Mouse (Mus musculus): Measurements from ENCODE around the gene Mllt11.

GRCm38 (mm10) chr3:95184796-95185577 is 47.0 kb downstream of the Mllt11 start:
- TF ChIP-seq CTCF (IDR thresholded peaks at IDR 0.05; ENCODE audit: low read depth) (no peak), EP300 (optimal IDR thresholded peaks at IDR 0.05) (no peak)
